Mouse (Mus musculus) bone marrow, adult 2 months (tissue): ENCODE data around the gene Parp1.

Experiments used
- CTCF ChIP-seq: fragments of 200-500 bp; IDR thresholded peaks from 2 replicates; pipeline ENCODE4 v1.5.1; 2011; ENCODE audit warnings: low read length, control low read depth; ENCODE audit not compliant: control insufficient read depth, insufficient read depth
- POLR2A ChIP-seq: fragments of 200-500 bp; IDR thresholded peaks from 2 replicates; pipeline ENCODE4 v1.6.1; 2011; ENCODE audit warnings: low read depth, mild to moderate bottlenecking, control low read depth, low read length, borderline replicate concordance; ENCODE audit not compliant: control insufficient read depth

GRCm38 (mm10) chr1:180640605-180641125, 71.9 kb downstream of the Parp1 start:
- no peak for TF ChIP-seq CTCF
- TF ChIP-seq POLR2A: no peak
